Comparison of ENCODE assay signal across 8 mouse cellular contexts in genomic region chr6:133875906-133876462, GRCm38 (mm10). TPM values are rescaled to one million over a fixed set of nuclear protein-coding genes. Genes with fewer than 3 reads are reported as not detected.
A peak's percentile ranks its signal among the peaks of the same experiment; 100 is the strongest.
DNase-seq lines count a peak whose midpoint lies in the region; ATAC-seq lines count a peak whose summit lies in the region.

No protein-coding gene starts in this region.

- H3K4me1 ChIP-seq in neural tube, embryonic 11.5 days (ENCODE audit: control insufficient read depth, insufficient read depth, low read length) = no peaks in the 10 kb centered on the region

- ATAC-seq in CD4-positive, CD25-positive, alpha-beta regulatory T cell, adult 4 months = peak; percentile 29
- ATAC-seq in neural tube, embryonic 11.5 days (ENCODE audit: insufficient read depth, low FRiP score, low TSS enrichment) = 0 out of 2 replicates have a peak, but pooled peaks have one; percentile 4

- intact Hi-C loops in heart, postnatal 25 days (cut with DNase I) = loop anchor here (5.0 to 10.0 kb wide), 3 partner anchors 169 to 1221 kb away; partner anchors contain the start of genes A630073D07Rik and Tas2r120
- intact Hi-C loops in heart, postnatal 36 days (cut with DNase I) = loop anchor here (2.0 kb wide), 1 partner anchor 169 kb away; no protein-coding TSS in a partner anchor
- intact Hi-C loops in left cerebral cortex, postnatal 36 days (cut with DNase I) = loop anchor here (5.0 kb wide), 2 partner anchors 169 to 1229 kb away; no protein-coding TSS in a partner anchor

- no peaks in the 10 kb centered on the region for H3K36me3 ChIP-seq in neural tube, embryonic 11.5 days (ENCODE audit: control insufficient read depth, insufficient read depth, low read length)

- H3K27ac ChIP-seq in neural tube, embryonic 11.5 days (ENCODE audit: low read depth, low read length) = no peak overlapping the region

- H3K4me2 ChIP-seq in neural tube, embryonic 11.5 days (ENCODE audit: low read depth) = no peak overlapping the region

- H3K9me3 ChIP-seq in neural tube, embryonic 11.5 days (ENCODE audit: control insufficient read depth, low read length) = no peaks in the 10 kb centered on the region

- WGBS in neural tube, embryonic 11.5 days = 33% methylated on average over 12 of the region's 12 CpGs

- H3K9ac ChIP-seq in neural tube, embryonic 11.5 days (ENCODE audit: low read length) = no peak overlapping the region

- no peaks in the 10 kb centered on the region for H3K27me3 ChIP-seq in neural tube, embryonic 11.5 days (ENCODE audit: control insufficient read depth, insufficient read depth, low read length)

- no peak overlapping the region for H3K4me3 ChIP-seq in neural tube, embryonic 11.5 days (ENCODE audit: low read depth, low read length)

- peak; percentile 20 for DNase-seq in heart, adult 8-10 months (ENCODE audit: low spot score)
- no peak for DNase-seq in heart, postnatal 25 days (ENCODE audit: low spot score)
- DNase-seq in c-Kit-positive CD71-negative TER-119-negative erythroid progenitor cells, embryonic 14.5 days (ENCODE audit: low read depth) = peak; percentile 41
- DNase-seq in heart, postnatal 36 days = peak; percentile 25 to 45
- peak; percentile 5 to 12 for DNase-seq in left cerebral cortex, postnatal 36 days (ENCODE audit: low spot score in 2 of 2)
- peak; percentile 58 for DNase-seq in neural tube, embryonic 11.5 days (ENCODE audit: low spot score)
- no peak for DNase-seq in T-cell, adult 2 months (ENCODE audit: low spot score)

RNA-seq across cellular contexts. Expression of gene Kap, which starts 22.4 kb away (rescaled TPM):
- not detected for total RNA-seq in heart, adult 8-10 months (2022)
- total RNA-seq in heart, postnatal 25 days (2021) = not detected
- polyA plus RNA-seq in CD4-positive, CD25-positive, alpha-beta regulatory T cell, adult 4 months (2017; shearing (Covaris generic)) = not detected
- total RNA-seq in heart, postnatal 36 days (2021) = not detected
- total RNA-seq in left cerebral cortex, postnatal 36 days (2021) = not detected
- not detected in 2 replicates for polyA plus RNA-seq in neural tube, embryonic 11.5 days (2014; fragmentation: Nextera tagmentation; extraction: Ambion mirVana)

Comparison
In these comparisons a context has a peak if more than half of its experiments do, and no peak if none do; other contexts are left out.
1. DNase-seq: peak in heart, adult 8-10 months (single experiment), c-Kit-positive CD71-negative TER-119-negative erythroid progenitor cells, embryonic 14.5 days (single experiment), heart, postnatal 36 days (2 of 2), left cerebral cortex, postnatal 36 days (2 of 2) and neural tube, embryonic 11.5 days (single experiment); none in heart, postnatal 25 days (single experiment) and T-cell, adult 2 months (single experiment).